Mouse (Mus musculus) kidney, postnatal 36 days (tissue): Measurements from ENCODE around the gene Irf2.

Experiments used
- DNase-seq, 2 experiments: peaks; one replicate each; pipeline ENCODE4 v3.0.0; 2021 to 2022; ENCODE audit warnings: mixed read lengths in 2 of 2

Gene Irf2

GRCm38 (mm10) chr8:46844974-46845774 is 105.6 kb downstream of the Irf2 start:
- DNase-seq, result peak; percentile 76 to 77

- no peak for DNase-seq
Observed at GRCm38 (mm10) chr8:46845891-46846290, 106.4 kb downstream of the Irf2 start.

- DNase-seq, result no peak
Observed at GRCm38 (mm10) chr8:46846893-46847292, 107.4 kb downstream of the Irf2 start.

- DNase-seq, result no peak
Observed at GRCm38 (mm10) chr8:46848011-46848641, 108.6 kb downstream of the Irf2 start.

GRCm38 (mm10) chr8:46848931-46849330 is 109.4 kb downstream of the Irf2 start:
- DNase-seq, result no peak

GRCm38 (mm10) chr8:46849458-46849857 is 109.9 kb downstream of the Irf2 start:
- DNase-seq, result no peak

- DNase-seq, result no peak
Observed at GRCm38 (mm10) chr8:46850258-46850897, 110.8 kb downstream of the Irf2 start.

- peak in 1 of 2 experiments; percentile 65 for DNase-seq
Observed at GRCm38 (mm10) chr8:46851560-46851959, 112.0 kb downstream of the Irf2 start.

- DNase-seq, result no peak
Observed at GRCm38 (mm10) chr8:46852377-46852776, 112.8 kb downstream of the Irf2 start.

- DNase-seq, result peak in 1 of 2 experiments; percentile 30
Observed at GRCm38 (mm10) chr8:46859164-46859846, 119.8 kb downstream of the Irf2 start.

- DNase-seq, result no peak
Observed at GRCm38 (mm10) chr8:46859847-46860167, 120.3 kb downstream of the Irf2 start.

GRCm38 (mm10) chr8:46862508-46862907 is 123.0 kb downstream of the Irf2 start:
- DNase-seq, result no peak

GRCm38 (mm10) chr8:46865428-46865827 is 125.9 kb downstream of the Irf2 start:
- DNase-seq, result no peak

- peak in 1 of 2 experiments; percentile 28 for DNase-seq
Observed at GRCm38 (mm10) chr8:46867440-46867839, 127.9 kb downstream of the Irf2 start.

GRCm38 (mm10) chr8:46868346-46869065 is 129.0 kb downstream of the Irf2 start:
- DNase-seq, result peak in 1 of 2 experiments; percentile 39

- DNase-seq, result no peak
Observed at GRCm38 (mm10) chr8:46869521-46869925, 130.0 kb downstream of the Irf2 start.

- DNase-seq, result no peak
Observed at GRCm38 (mm10) chr8:46871086-46871485, 131.6 kb downstream of the Irf2 start.

GRCm38 (mm10) chr8:46875615-46876293 is 136.2 kb downstream of the Irf2 start:
- peak in 1 of 2 experiments; percentile 45 for DNase-seq

- DNase-seq, result no peak
Observed at GRCm38 (mm10) chr8:46881348-46881747, 141.8 kb downstream of the Irf2 start.

- no peak for DNase-seq
Observed at GRCm38 (mm10) chr8:46881755-46882419, 142.4 kb downstream of the Irf2 start.

GRCm38 (mm10) chr8:46882743-46883142 is 143.2 kb downstream of the Irf2 start:
- no peak for DNase-seq
